12 mouse cellular contexts compared by ENCODE assay signal in genomic region chr16:12800181-12800580, GRCm38 (mm10).
A peak's percentile ranks its signal among the peaks of the same experiment; 100 is the strongest.
DNase-seq lines count a peak whose midpoint lies in the region; ATAC-seq and TF ChIP-seq lines count a peak whose summit lies in the region.
"Had no signal": no experiment of that assay in that cellular context is flagged by ENCODE, and none has a peak within 500 bp of the region (broad histone marks: within the 10 kb centered on the region; RNA-seq: fewer than 3 reads in every experiment).

No protein-coding gene starts in this region.

- peaks cover 4% of the 10 kb centered on the region; the same call in 1 of the 2 replicates for H3K4me1 ChIP-seq in forebrain, embryonic 13.5 days
- H3K4me1 ChIP-seq in forebrain, embryonic 10.5 days: 0 out of 2 replicates have a peak, but pooled peaks cover 5% of the 10 kb centered on the region
- H3K4me1 ChIP-seq in midbrain, embryonic 14.5 days (ENCODE audit: control insufficient read depth, insufficient read depth, low read length): no peaks in the 10 kb centered on the region
- H3K4me1 ChIP-seq in midbrain, embryonic 13.5 days (replicated peaks): no peaks in the 10 kb centered on the region
- H3K4me1 ChIP-seq in embryonic facial prominence, embryonic 14.5 days (ENCODE audit: control insufficient read depth, insufficient read depth, low read length): peaks cover 3% of the 10 kb centered on the region; the same call in 1 of the 2 replicates
- no peaks in the 10 kb centered on the region for H3K4me1 ChIP-seq in midbrain, postnatal 0 days (ENCODE audit: insufficient read depth, low read length)
- H3K4me1 ChIP-seq: liver, embryonic 15.5 days had no signal

- H3K27ac ChIP-seq in forebrain, embryonic 13.5 days: no peak overlapping the region
- no peak overlapping the region for H3K27ac ChIP-seq in forebrain, embryonic 10.5 days
- no peak overlapping the region for H3K27ac ChIP-seq in midbrain, embryonic 14.5 days (replicated peaks; ENCODE audit: low read depth, low read length)
- no peak overlapping the region for H3K27ac ChIP-seq in midbrain, embryonic 13.5 days
- no peak overlapping the region for H3K27ac ChIP-seq in embryonic facial prominence, embryonic 14.5 days (replicated peaks; ENCODE audit: low read depth, low read length)
- H3K27ac ChIP-seq in midbrain, postnatal 0 days (ENCODE audit: low read depth, low read length): no peak overlapping the region; the same call in 1 of the 2 replicates
- H3K27ac ChIP-seq: liver, embryonic 15.5 days had no signal

- 71% methylated on average over 1 of the region's 1 CpGs for WGBS in forebrain, embryonic 13.5 days
- WGBS in forebrain, embryonic 10.5 days: 65% methylated on average over 1 of the region's 1 CpGs
- 64% methylated on average over 1 of the region's 1 CpGs for WGBS in midbrain, embryonic 14.5 days
- WGBS in midbrain, embryonic 13.5 days: 67% methylated on average over 1 of the region's 1 CpGs
- 30% methylated on average over 1 of the region's 1 CpGs for WGBS in embryonic facial prominence, embryonic 14.5 days
- WGBS in midbrain, postnatal 0 days: 33% methylated on average over 1 of the region's 1 CpGs

- DNase-seq in forebrain, embryonic 10.5 days (ENCODE audit: extremely low spot score, low spot score): no peak
- peak; percentile 51 for DNase-seq in midbrain, embryonic 14.5 days
- peak; percentile 70 for DNase-seq in embryonic facial prominence, embryonic 14.5 days (ENCODE audit: low spot score)
- peak; percentile 41 for DNase-seq in midbrain, postnatal 0 days (ENCODE audit: low spot score)
- no peak for DNase-seq in heart, postnatal 4 days
- no peak for DNase-seq in adrenal gland, postnatal 10 days
- DNase-seq: adrenal gland, postnatal 14 days; heart, adult 18-20 months; spleen, adult 18-20 months had no signal

- H3K36me3 ChIP-seq in forebrain, embryonic 13.5 days (ENCODE audit: poor library complexity, severe bottlenecking): no peaks in the 10 kb centered on the region
- no peaks in the 10 kb centered on the region for H3K36me3 ChIP-seq in forebrain, embryonic 10.5 days (replicated peaks)
- no peaks in the 10 kb centered on the region for H3K36me3 ChIP-seq in midbrain, embryonic 14.5 days (ENCODE audit: control insufficient read depth, insufficient read depth, low read length)
- H3K36me3 ChIP-seq in midbrain, embryonic 13.5 days: no peaks in the 10 kb centered on the region
- H3K36me3 ChIP-seq in embryonic facial prominence, embryonic 14.5 days (ENCODE audit: control insufficient read depth, insufficient read depth, low read length): no peaks in the 10 kb centered on the region
- no peaks in the 10 kb centered on the region for H3K36me3 ChIP-seq in midbrain, postnatal 0 days (ENCODE audit: insufficient read depth, low read length)
- H3K36me3 ChIP-seq: liver, embryonic 15.5 days had no signal

- no peak overlapping the region for H3K4me3 ChIP-seq in forebrain, embryonic 13.5 days
- no peak overlapping the region for H3K4me3 ChIP-seq in forebrain, embryonic 10.5 days
- H3K4me3 ChIP-seq in midbrain, embryonic 14.5 days (replicated peaks; ENCODE audit: low read depth, low read length): no peak overlapping the region
- no peak overlapping the region for H3K4me3 ChIP-seq in midbrain, embryonic 13.5 days (replicated peaks)
- H3K4me3 ChIP-seq in embryonic facial prominence, embryonic 14.5 days (ENCODE audit: low read depth, low read length): no peak overlapping the region
- no peak overlapping the region for H3K4me3 ChIP-seq in midbrain, postnatal 0 days (ENCODE audit: low read depth, low read length)
- H3K4me3 ChIP-seq: liver, embryonic 15.5 days had no signal

- H3K9ac ChIP-seq in forebrain, embryonic 13.5 days: no peak overlapping the region
- no peak overlapping the region for H3K9ac ChIP-seq in midbrain, embryonic 14.5 days (replicated peaks; ENCODE audit: low read length)
- H3K9ac ChIP-seq in midbrain, embryonic 13.5 days (replicated peaks): no peak overlapping the region
- H3K9ac ChIP-seq in embryonic facial prominence, embryonic 14.5 days (ENCODE audit: low read depth, low read length): no peak overlapping the region
- no peak overlapping the region for H3K9ac ChIP-seq in midbrain, postnatal 0 days (replicated peaks; ENCODE audit: low read length, poor library complexity, severe bottlenecking)
- H3K9ac ChIP-seq: liver, embryonic 15.5 days had no signal

- ATAC-seq in forebrain, embryonic 13.5 days: peak; percentile 61; the same call in 1 of the 2 replicates
- no peak for ATAC-seq in midbrain, embryonic 14.5 days (ENCODE audit: low FRiP score, low TSS enrichment)
- ATAC-seq in midbrain, embryonic 13.5 days: no peak
- peak; percentile 6; the same call in 1 of the 2 replicates for ATAC-seq in embryonic facial prominence, embryonic 14.5 days (ENCODE audit: low read depth)
- peak; percentile 73; the same call in 1 of the 2 replicates for ATAC-seq in midbrain, postnatal 0 days (ENCODE audit: low FRiP score)

- no peaks in the 10 kb centered on the region for H3K27me3 ChIP-seq in forebrain, embryonic 13.5 days
- H3K27me3 ChIP-seq in forebrain, embryonic 10.5 days (ENCODE audit: poor library complexity, severe bottlenecking): no peaks in the 10 kb centered on the region
- H3K27me3 ChIP-seq in midbrain, embryonic 14.5 days (ENCODE audit: control insufficient read depth, insufficient read depth, low read length): no peaks in the 10 kb centered on the region
- H3K27me3 ChIP-seq in midbrain, embryonic 13.5 days: no peaks in the 10 kb centered on the region
- H3K27me3 ChIP-seq in embryonic facial prominence, embryonic 14.5 days (replicated peaks; ENCODE audit: control insufficient read depth, insufficient read depth, low read length): no peaks in the 10 kb centered on the region
- no peaks in the 10 kb centered on the region for H3K27me3 ChIP-seq in midbrain, postnatal 0 days (ENCODE audit: insufficient read depth, low read length)
- H3K27me3 ChIP-seq: liver, embryonic 15.5 days had no signal

- no peaks in the 10 kb centered on the region for H3K9me3 ChIP-seq in forebrain, embryonic 13.5 days (replicated peaks)
- H3K9me3 ChIP-seq in forebrain, embryonic 10.5 days: no peaks in the 10 kb centered on the region
- no peaks in the 10 kb centered on the region for H3K9me3 ChIP-seq in midbrain, embryonic 14.5 days (ENCODE audit: control insufficient read depth, low read length)
- no peaks in the 10 kb centered on the region for H3K9me3 ChIP-seq in midbrain, embryonic 13.5 days
- no peaks in the 10 kb centered on the region for H3K9me3 ChIP-seq in embryonic facial prominence, embryonic 14.5 days (ENCODE audit: control insufficient read depth, low read length)
- no peaks in the 10 kb centered on the region for H3K9me3 ChIP-seq in midbrain, postnatal 0 days (ENCODE audit: low read length)
- H3K9me3 ChIP-seq: liver, embryonic 15.5 days had no signal

- no peak overlapping the region for H3K4me2 ChIP-seq in forebrain, embryonic 13.5 days
- no peak overlapping the region for H3K4me2 ChIP-seq in midbrain, embryonic 14.5 days (ENCODE audit: low read length)
- no peak overlapping the region for H3K4me2 ChIP-seq in midbrain, embryonic 13.5 days (replicated peaks)
- no peak overlapping the region for H3K4me2 ChIP-seq in embryonic facial prominence, embryonic 14.5 days (ENCODE audit: low read depth, low read length)
- H3K4me2 ChIP-seq in midbrain, postnatal 0 days (ENCODE audit: low read depth, low read length, poor library complexity, severe bottlenecking): no peak overlapping the region
- H3K4me2 ChIP-seq: liver, embryonic 15.5 days had no signal

- TF ChIP-seq CTCF in midbrain, postnatal 0 days (IDR thresholded peaks at IDR 0.05): no peak

Comparison
In these comparisons a context has a peak if more than half of its experiments do, and no peak if none do; other contexts are left out.
1. ATAC-seq: peak in forebrain, embryonic 13.5 days (single experiment), embryonic facial prominence, embryonic 14.5 days (single experiment) and midbrain, postnatal 0 days (single experiment); none in midbrain, embryonic 14.5 days (single experiment) and midbrain, embryonic 13.5 days (single experiment).
2. DNase-seq: peak in midbrain, embryonic 14.5 days (single experiment), embryonic facial prominence, embryonic 14.5 days (single experiment) and midbrain, postnatal 0 days (single experiment); none in forebrain, embryonic 10.5 days (single experiment), heart, postnatal 4 days (single experiment) and adrenal gland, postnatal 10 days (single experiment).